Mouse (Mus musculus) liver, embryonic 13.5 days (tissue): ENCODE data around the gene Lfng. TPM values are rescaled to one million over a fixed set of nuclear protein-coding genes. Genes with fewer than 3 reads are reported as not detected.
A peak's percentile ranks its signal among the peaks of the same experiment; 100 is the strongest.

Experiments used
- ATAC-seq: fragments of 200-750 bp; cut with Nextera tagmentation; 2 replicates; pipeline ENCODE4 v1.8.0; 2017; ENCODE audit warnings: low read depth, mild to moderate bottlenecking, moderate number of reproducible peaks, moderate library complexity
- DNase-seq: peaks from one replicate; pipeline ENCODE4 v3.0.0; 2022
- H3K27ac ChIP-seq: fragments of 300-500 bp; sonication (generic); 2 replicates; pipeline ENCODE4 v1.5.1; 2015; ENCODE audit warnings: moderate library complexity, mild to moderate bottlenecking, inconsistent platforms
- H3K27me3 ChIP-seq: fragments of 300-500 bp; sonication (generic); 2 replicates; pipeline ENCODE4 v1.6.1; 2015; ENCODE audit warnings: mild to moderate bottlenecking, inconsistent platforms
- H3K36me3 ChIP-seq: fragments of 300-500 bp; sonication (generic); 2 replicates; pipeline ENCODE4 v1.6.1; 2015; ENCODE audit warnings: mild to moderate bottlenecking, inconsistent platforms
- H3K4me1 ChIP-seq: fragments of 300-500 bp; sonication (generic); replicated peaks from 2 replicates; pipeline ENCODE4 v1.6.1; 2015; ENCODE audit warnings: inconsistent platforms
- H3K4me2 ChIP-seq: fragments of 300-500 bp; sonication (generic); 2 replicates; pipeline ENCODE4 v1.6.1; 2015; ENCODE audit warnings: inconsistent platforms, mild to moderate bottlenecking, moderate library complexity
- H3K4me3 ChIP-seq: fragments of 300-500 bp; sonication (generic); replicated peaks from 2 replicates; pipeline ENCODE4 v1.5.1; 2015; ENCODE audit warnings: mild to moderate bottlenecking, inconsistent platforms
- H3K9ac ChIP-seq: fragments of 300-500 bp; sonication (generic); 2 replicates; pipeline ENCODE4 v1.6.1; 2015; ENCODE audit warnings: mild to moderate bottlenecking, inconsistent platforms
- H3K9me3 ChIP-seq: fragments of 300-500 bp; sonication (generic); replicated peaks from 2 replicates; pipeline ENCODE4 v1.6.1; 2016; ENCODE audit warnings: inconsistent platforms
- WGBS: fragments of 180-500 bp; shearing (Covaris S2); methylation state at CpG from one replicate; pipeline ENCODE4 v1.1.7; 2015; ENCODE audit not compliant: insufficient replicate concordance; 5-methylcytosine and 5-hydroxymethylcytosine counted together
- polyA plus RNA-seq: library from polyadenylated mRNA; unstranded; fragments of >200 nt; fragmentation: Nextera tagmentation; extraction: Ambion mirVana; gene quantifications from 2 replicates; pipeline ENCODE4 v1.2.1, GENCODE M21; 2015

Gene Lfng
- polyA plus RNA-seq, 1 experiment from 2014 or later = 8.0 TPM

DNA sequence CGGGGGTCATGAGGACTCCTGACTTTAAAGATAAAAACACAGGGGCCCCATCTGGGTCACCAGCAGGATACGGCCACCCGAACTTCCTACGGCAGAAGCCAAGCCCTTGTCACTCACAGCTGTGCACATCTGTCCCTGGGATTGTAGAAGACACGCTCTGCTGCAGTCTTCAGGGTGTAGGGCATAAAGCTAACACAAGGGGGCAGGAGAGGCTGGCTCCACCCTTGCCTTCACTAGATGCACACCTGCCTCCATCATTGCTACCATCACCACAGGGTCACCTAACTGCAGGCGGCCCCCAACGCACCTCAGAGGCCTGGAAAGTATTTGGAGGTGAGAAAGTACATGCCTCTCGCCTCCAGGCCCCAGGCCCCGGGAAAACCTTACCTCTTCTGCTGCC lies 21.9 kb downstream of the Lfng start:
- DNase-seq (no peak), ATAC-seq (no peak)
- WGBS = 67% methylated on average over 9 of the region's 9 CpGs
- H3K36me3 ChIP-seq = peaks cover 79% of the 10 kb centered on the region
- no peak overlapping the region for H3K27ac ChIP-seq
- no peaks in the 10 kb centered on the region for H3K9me3 ChIP-seq
- no peak overlapping the region for H3K4me3 ChIP-seq
- H3K9ac ChIP-seq = no peak overlapping the region
- no peak overlapping the region for H3K4me2 ChIP-seq
- H3K27me3 ChIP-seq = no peaks in the 10 kb centered on the region
- H3K4me1 ChIP-seq = peaks cover under 1% of the 10 kb centered on the region; the same call in 1 of the 2 replicates

DNA sequence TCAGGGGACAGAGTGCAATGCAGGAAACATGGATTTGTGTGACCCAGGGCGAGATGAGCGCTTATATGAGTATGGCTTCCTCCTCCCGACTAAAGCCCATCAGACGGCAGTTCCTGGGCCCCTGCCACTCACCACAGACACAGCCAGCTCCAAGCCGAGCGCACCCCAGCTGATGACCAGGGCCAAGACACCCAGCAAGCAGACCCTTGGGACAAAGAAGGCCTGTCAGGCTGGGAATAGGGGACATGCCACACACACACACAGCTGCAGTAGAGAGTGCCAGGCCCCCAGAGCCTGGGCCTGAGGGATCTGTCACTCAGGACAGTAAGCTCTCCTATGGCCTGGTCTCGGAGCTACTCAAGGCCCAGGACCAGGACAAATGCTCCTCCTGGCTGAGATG lies 26.3 kb downstream of the Lfng start:
- no peaks in the 10 kb centered on the region for H3K9me3 ChIP-seq
- H3K27me3 ChIP-seq = no peaks in the 10 kb centered on the region
- H3K4me2 ChIP-seq = no peak overlapping the region
- no peak overlapping the region for H3K9ac ChIP-seq
- WGBS = 78% methylated on average over 7 of the region's 7 CpGs
- ATAC-seq = no peak
- H3K36me3 ChIP-seq = peaks cover 74% of the 10 kb centered on the region
- no peak overlapping the region for H3K27ac ChIP-seq
- H3K4me3 ChIP-seq = no peak overlapping the region
- H3K4me1 ChIP-seq = peaks cover 12% of the 10 kb centered on the region
- DNase-seq = no peak

GRCm38 (mm10) chr5:140634798-140635722 lies 27.9 kb downstream of the Lfng start:
- no peaks in the 10 kb centered on the region for H3K9me3 ChIP-seq
- no peaks in the 10 kb centered on the region for H3K27me3 ChIP-seq
- H3K27ac ChIP-seq = no peak overlapping the region
- ATAC-seq (no peak), DNase-seq (no peak)
- H3K4me1 ChIP-seq = peaks cover 15% of the 10 kb centered on the region
- no peak overlapping the region for H3K9ac ChIP-seq
- WGBS = 91% methylated on average over 26 of the region's 26 CpGs
- no peak overlapping the region for H3K4me2 ChIP-seq
- no peak overlapping the region for H3K4me3 ChIP-seq
- H3K36me3 ChIP-seq = peaks cover 62% of the 10 kb centered on the region

- no peak for DNase-seq
- ATAC-seq = no peak
- Histone ChIP-seq H3K4me3 (no peak overlapping the region), H3K27me3 (no peaks in the 10 kb centered on the region), H3K27ac (no peak overlapping the region), H3K4me1 (peaks cover 27% of the 10 kb centered on the region), H3K36me3 (peaks cover 61% of the 10 kb centered on the region), H3K9me3 (no peaks in the 10 kb centered on the region), H3K9ac (no peak overlapping the region), H3K4me2 (no peak overlapping the region)
- 57% methylated on average over 7 of the region's 7 CpGs for whole genome bisulfite sequencing
These were observed 29.4 kb downstream of the Lfng start for GRCm38 (mm10) chr5:140636316-140637057.

DNA sequence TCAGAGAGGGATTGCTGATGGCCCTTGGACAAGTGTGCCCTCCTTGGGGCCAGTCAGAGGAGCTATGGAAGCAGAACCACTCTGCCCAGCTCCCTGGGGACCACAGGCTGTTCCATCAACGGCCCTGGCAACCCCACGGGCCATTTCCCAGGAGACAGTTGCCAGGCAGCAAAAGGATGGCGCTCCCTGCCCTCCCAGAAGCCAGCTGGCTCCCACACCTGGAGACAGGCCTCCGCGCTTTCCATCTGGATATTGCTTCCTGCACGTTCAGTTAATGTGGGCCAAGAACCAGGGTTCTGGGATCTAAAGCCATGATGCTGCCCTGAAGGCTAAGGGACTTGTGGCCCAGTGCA lies 29.9 kb downstream of the Lfng start:
- ATAC-seq (no peak), DNase-seq (no peak)
- 78% methylated on average over 6 of the region's 6 CpGs for WGBS
- Histone ChIP-seq H3K4me3 (no peak overlapping the region), H3K27ac (0 out of 2 replicates have a peak overlapping the region, but pooled peaks have one; percentile 7), H3K36me3 (peaks cover 56% of the 10 kb centered on the region), H3K27me3 (no peaks in the 10 kb centered on the region), H3K4me2 (no peak overlapping the region), H3K9ac (no peak overlapping the region), H3K9me3 (no peaks in the 10 kb centered on the region), H3K4me1 (peaks cover 32% of the 10 kb centered on the region)

GRCm38 (mm10) chr5:140637989-140638388 lies 30.9 kb downstream of the Lfng start:
- Histone ChIP-seq H3K4me2 (no peak overlapping the region), H3K27ac (0 out of 2 replicates have a peak overlapping the region, but pooled peaks have one; percentile 7), H3K27me3 (no peaks in the 10 kb centered on the region), H3K4me3 (no peak overlapping the region), H3K9ac (no peak overlapping the region), H3K4me1 (peaks cover 42% of the 10 kb centered on the region), H3K36me3 (peaks cover 46% of the 10 kb centered on the region), H3K9me3 (no peaks in the 10 kb centered on the region)
- DNase-seq (no peak), ATAC-seq (no peak)
- 72% methylated on average over 3 of the region's 3 CpGs for WGBS

DNA sequence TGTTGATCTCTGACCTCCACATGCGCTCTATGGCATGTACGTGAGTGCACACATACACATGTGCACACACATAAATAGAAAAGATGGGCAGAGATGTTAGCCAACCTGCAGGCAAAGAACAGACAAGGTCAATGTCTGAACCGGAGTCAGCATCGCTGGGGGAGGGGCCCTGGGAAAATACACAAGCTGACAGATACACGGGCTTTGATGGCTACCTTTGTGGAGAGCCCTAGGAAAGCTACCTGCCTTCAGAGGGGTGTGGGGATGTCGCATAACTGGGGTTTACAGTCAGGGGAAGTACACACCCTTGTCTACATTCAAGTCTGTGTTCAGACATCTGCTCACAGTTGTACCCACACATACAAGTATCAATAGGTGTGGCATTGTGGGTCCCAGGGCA lies 31.4 kb downstream of the Lfng start:
- Histone ChIP-seq H3K4me2 (no peak overlapping the region), H3K4me3 (no peak overlapping the region), H3K9ac (no peak overlapping the region), H3K4me1 (peaks cover 47% of the 10 kb centered on the region), H3K9me3 (no peaks in the 10 kb centered on the region), H3K27ac (no peak overlapping the region), H3K36me3 (peaks cover 41% of the 10 kb centered on the region), H3K27me3 (no peaks in the 10 kb centered on the region)
- DNase-seq (no peak), ATAC-seq (no peak)
- 82% methylated on average over 6 of the region's 6 CpGs for WGBS

DNA sequence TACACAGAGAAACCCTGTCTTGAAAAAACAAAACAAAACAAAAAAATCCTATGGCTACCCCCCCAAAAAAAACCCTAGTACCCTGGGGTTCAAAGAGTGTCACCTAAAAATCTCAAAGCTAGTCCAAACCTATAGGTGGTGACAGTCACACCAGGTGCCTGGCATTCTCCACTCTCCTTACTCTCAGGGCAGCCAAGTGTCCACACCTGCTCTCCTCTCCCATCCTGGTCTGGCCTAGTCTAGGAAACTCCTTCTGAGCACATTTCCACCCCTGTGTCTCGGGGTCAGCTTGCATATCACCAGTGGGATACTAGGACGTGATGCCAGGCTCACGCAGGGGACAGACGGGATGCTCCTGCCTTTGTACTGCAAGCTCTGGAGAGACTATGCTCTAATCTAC lies 32.2 kb downstream of the Lfng start:
- H3K36me3 ChIP-seq = peaks cover 35% of the 10 kb centered on the region
- H3K4me2 ChIP-seq = no peak overlapping the region
- no peak overlapping the region for H3K27ac ChIP-seq
- no peak overlapping the region for H3K4me3 ChIP-seq
- no peaks in the 10 kb centered on the region for H3K27me3 ChIP-seq
- H3K4me1 ChIP-seq = peaks cover 55% of the 10 kb centered on the region
- ATAC-seq (no peak), DNase-seq (no peak)
- 80% methylated on average over 4 of the region's 4 CpGs for WGBS
- H3K9me3 ChIP-seq = no peaks in the 10 kb centered on the region
- no peak overlapping the region for H3K9ac ChIP-seq

DNA sequence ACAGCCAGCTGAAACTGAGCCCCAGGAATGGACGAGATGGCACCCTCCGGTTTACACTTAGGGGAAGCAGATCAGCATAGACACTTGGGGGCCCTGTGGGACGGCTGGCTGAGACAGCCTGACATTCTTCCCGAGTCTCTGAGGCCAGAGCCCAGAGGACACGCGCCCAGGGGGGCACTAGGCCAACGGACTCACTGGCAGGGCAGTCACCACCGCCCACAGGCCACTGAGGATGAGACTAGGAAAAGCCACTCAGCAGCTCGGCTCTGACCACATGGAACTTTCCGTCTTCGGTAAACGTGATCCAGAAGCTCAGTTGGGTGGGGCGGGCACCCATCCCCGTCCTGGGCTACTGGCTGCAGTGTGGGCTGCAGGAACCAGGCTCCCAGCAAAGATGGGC lies 32.8 kb downstream of the Lfng start:
- H3K4me3 ChIP-seq = no peak overlapping the region
- no peak overlapping the region for H3K4me2 ChIP-seq
- H3K9me3 ChIP-seq = no peaks in the 10 kb centered on the region
- 85% methylated on average over 14 of the region's 14 CpGs for WGBS
- peaks cover 29% of the 10 kb centered on the region for H3K36me3 ChIP-seq
- H3K27me3 ChIP-seq = no peaks in the 10 kb centered on the region
- H3K9ac ChIP-seq = no peak overlapping the region
- H3K27ac ChIP-seq = no peak overlapping the region
- DNase-seq (no peak), ATAC-seq (no peak)
- H3K4me1 ChIP-seq = peaks cover 61% of the 10 kb centered on the region

DNA sequence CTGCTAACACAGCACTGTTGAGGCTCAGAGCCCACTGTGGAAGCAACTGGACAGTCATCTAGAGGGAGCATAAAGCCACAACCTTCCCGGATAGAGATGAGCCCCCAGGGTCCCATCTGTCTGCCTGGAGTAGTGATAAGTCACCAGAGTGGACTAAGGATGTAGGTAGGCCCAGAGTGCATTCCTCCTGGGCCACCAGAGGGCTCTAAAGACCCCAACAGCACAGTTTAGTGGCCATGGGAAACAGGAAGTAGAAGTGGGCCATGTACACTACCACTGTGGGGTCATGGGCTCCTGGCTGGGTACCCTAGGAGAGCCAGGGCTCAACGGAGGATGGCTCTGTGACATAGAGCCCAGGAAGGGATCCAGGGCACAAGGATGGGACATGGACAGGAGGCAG lies 33.7 kb downstream of the Lfng start:
- peaks cover 20% of the 10 kb centered on the region for H3K36me3 ChIP-seq
- H3K9ac ChIP-seq = no peak overlapping the region
- no peak for DNase-seq
- H3K9me3 ChIP-seq = no peaks in the 10 kb centered on the region
- H3K4me2 ChIP-seq = no peak overlapping the region
- peaks cover 70% of the 10 kb centered on the region for H3K4me1 ChIP-seq
- no peak for ATAC-seq
- H3K4me3 ChIP-seq = no peak overlapping the region
- H3K27ac ChIP-seq = peak overlapping the region; percentile 53; the same call in 1 of the 2 replicates
- 38% methylated on average over 2 of the region's 2 CpGs for WGBS
- H3K27me3 ChIP-seq = no peaks in the 10 kb centered on the region

DNA sequence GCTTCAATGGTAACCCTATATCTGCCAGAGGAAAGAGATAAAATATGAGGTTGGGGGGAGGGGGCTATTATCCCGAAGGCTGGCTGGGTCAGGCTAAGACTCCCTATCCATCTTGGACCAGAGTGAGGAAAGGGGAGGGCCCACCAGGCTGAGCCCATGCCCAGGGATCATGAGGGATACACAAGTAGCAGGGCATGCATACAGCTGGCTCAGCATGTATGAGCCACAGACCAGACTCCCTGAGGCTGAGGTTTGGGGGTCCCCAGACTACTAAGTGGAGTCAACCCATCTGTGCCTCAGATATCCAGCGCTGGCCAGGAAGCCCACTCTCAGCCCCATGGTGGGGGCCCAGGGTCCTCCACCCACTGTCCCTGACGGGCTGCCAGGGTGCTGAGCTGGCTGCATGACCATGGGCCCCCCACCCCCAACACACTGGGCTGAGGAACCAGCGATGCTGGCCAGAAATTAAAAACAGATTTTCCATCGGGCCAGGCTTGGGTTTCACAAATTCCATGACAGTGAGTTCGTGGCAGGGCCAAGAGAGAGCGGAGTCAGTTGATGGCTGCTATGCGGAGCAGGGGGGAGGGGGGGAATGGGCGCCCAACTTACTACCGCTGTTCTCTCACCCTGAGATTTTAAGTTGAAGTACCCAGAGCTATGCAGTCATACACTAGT lies 34.3 kb downstream of the Lfng start:
- H3K4me2 ChIP-seq = no peak overlapping the region
- no peak for ATAC-seq

More for the DNA sequence above, 34.3 kb downstream of the Lfng start:
- DNase-seq = no peak
- 60% methylated on average over 10 of the region's 10 CpGs for WGBS
- Histone ChIP-seq H3K36me3 (peaks cover 19% of the 10 kb centered on the region), H3K4me3 (no peak overlapping the region), H3K9ac (no peak overlapping the region), H3K9me3 (no peaks in the 10 kb centered on the region), H3K27ac (peak overlapping the region; percentile 53), H3K4me1 (peaks cover 76% of the 10 kb centered on the region), H3K27me3 (no peaks in the 10 kb centered on the region)
